Mouse (Mus musculus) liver, embryonic 16.5 days (tissue): ENCODE measurements at regions not wholly inside any gene's neighbourhood (a gene's known extent, or its start where the extent isn't known, plus 50 kb on each side); places are given as distances from the start of the nearest gene placed in this dataset.

ENCODE experiments used
- ATAC-seq: fragments of 200-750 bp; cut with Nextera tagmentation; 2 replicates; pipeline ENCODE4 v1.8.0; 2017; ENCODE audit warnings: low read depth, mild to moderate bottlenecking, moderate number of reproducible peaks, moderate library complexity
- H3K27ac ChIP-seq: fragments of 300-500 bp; sonication (generic); 2 replicates; pipeline ENCODE4 v1.5.1; 2014; ENCODE audit warnings: mild to moderate bottlenecking, low read length
- H3K27me3 ChIP-seq: fragments of 300-500 bp; sonication (generic); 2 replicates; pipeline ENCODE4 v1.6.1; 2014; ENCODE audit warnings: low read depth, low read length, mixed read lengths; ENCODE audit not compliant: control insufficient read depth, insufficient read depth
- H3K36me3 ChIP-seq: fragments of 300-500 bp; sonication (generic); 2 replicates; pipeline ENCODE4 v1.6.1; 2014; ENCODE audit warnings: mild to moderate bottlenecking; ENCODE audit not compliant: control insufficient read depth, insufficient read depth
- H3K4me1 ChIP-seq: fragments of 300-500 bp; sonication (generic); 2 replicates; pipeline ENCODE4 v1.6.1; 2014; ENCODE audit warnings: low read depth, low read length, mixed read lengths; ENCODE audit not compliant: control insufficient read depth
- H3K4me2 ChIP-seq: fragments of 300-500 bp; sonication (generic); 2 replicates; pipeline ENCODE4 v1.6.1; 2014; ENCODE audit warnings: low read depth, low read length, mixed read lengths
- H3K4me3 ChIP-seq: fragments of 300-500 bp; sonication (generic); 2 replicates; pipeline ENCODE4 v1.5.1; 2014; ENCODE audit warnings: low read depth, mild to moderate bottlenecking, low read length
- H3K9ac ChIP-seq: fragments of 300-500 bp; sonication (generic); 2 replicates; pipeline ENCODE4 v1.6.1; 2014; ENCODE audit warnings: low read depth, low read length
- H3K9me3 ChIP-seq: fragments of 300-500 bp; sonication (generic); replicated peaks from 2 replicates; pipeline ENCODE4 v1.6.1; 2016; ENCODE audit warnings: low read length; ENCODE audit not compliant: control insufficient read depth
- WGBS: fragments of 180-500 bp; shearing (Covaris S2); extraction: QIAGEN DNeasy Blood & Tissue Kit; methylation state at CpG from one replicate; pipeline ENCODE4 v1.1.7; 2014; ENCODE audit not compliant: insufficient replicate concordance; 5-methylcytosine and 5-hydroxymethylcytosine counted together

DNA sequence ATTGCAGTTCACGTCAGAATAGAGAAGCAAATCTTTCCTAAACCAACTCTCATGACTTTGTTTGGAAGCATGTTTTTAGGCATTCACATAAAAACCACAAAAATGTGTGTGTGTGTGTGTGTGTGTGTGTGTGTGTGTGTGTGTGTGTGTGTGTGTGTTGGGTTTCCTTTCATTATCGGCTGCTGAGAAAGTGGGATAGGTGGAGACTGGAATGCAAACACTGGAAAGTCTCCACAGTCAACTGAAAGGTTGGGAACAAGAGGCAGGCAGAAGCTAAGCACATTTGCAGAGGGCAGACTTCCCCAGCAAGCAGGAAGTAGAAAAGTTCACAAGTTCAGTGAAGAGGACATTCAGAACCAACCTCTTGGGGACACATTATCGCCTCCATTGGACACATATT is 176.5 kb downstream of the Tmsb4x start:
- no peak overlapping the region for H3K4me3 ChIP-seq
- no peaks in the 10 kb centered on the region for H3K27me3 ChIP-seq
- H3K4me2 ChIP-seq: no peak overlapping the region
- H3K9ac ChIP-seq: no peak overlapping the region
- H3K27ac ChIP-seq: no peak overlapping the region
- H3K36me3 ChIP-seq: no peaks in the 10 kb centered on the region
- no peaks in the 10 kb centered on the region for H3K4me1 ChIP-seq
- 33% methylated on average over 3 of the region's 3 CpGs for WGBS
- ATAC-seq: no peak
- no peaks in the 10 kb centered on the region for H3K9me3 ChIP-seq

DNA sequence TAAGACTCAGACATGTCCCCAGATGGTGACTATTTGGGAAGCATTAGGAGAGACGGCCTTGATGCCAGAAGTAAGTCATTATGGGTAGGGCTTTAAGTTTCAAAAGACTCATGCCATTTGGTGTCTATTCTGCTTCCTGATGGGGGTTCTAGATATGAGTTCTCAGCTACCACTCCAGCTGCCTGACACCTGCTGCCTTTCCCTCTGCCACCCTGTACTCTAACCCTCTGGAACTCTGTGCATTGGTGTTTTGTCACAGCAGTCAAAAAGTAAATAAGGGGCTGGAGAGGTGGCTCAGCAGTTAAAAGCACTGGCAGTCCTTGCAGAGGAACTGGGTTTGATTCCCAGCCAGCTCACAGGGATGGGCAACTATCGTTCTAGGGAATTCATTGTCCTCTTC is 177.6 kb downstream of the Tmsb4x start:
- Histone ChIP-seq H3K4me3 (no peak overlapping the region), H3K4me2 (no peak overlapping the region), H3K27me3 (no peaks in the 10 kb centered on the region), H3K27ac (no peak overlapping the region), H3K36me3 (no peaks in the 10 kb centered on the region), H3K4me1 (no peaks in the 10 kb centered on the region), H3K9me3 (no peaks in the 10 kb centered on the region), H3K9ac (no peak overlapping the region)
- ATAC-seq: no peak
- 59% methylated on average over 2 of the region's 2 CpGs for WGBS

DNA sequence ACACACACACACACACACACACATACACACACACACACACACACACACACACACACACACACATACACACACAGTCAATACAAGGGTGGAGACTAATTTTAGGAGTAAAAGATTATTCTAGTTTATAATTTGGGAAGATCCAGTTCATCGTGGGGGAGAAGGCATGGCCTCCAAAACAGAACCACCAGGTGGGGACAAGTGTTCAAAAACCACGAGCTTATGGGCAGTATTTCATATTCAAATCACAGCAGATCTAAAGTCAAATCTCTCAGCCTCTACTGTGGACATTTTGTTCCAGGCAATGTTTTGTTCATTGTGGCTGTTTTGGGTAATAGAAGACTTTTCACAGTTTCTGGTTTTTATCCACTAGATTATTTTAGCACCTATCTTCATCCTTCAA is 193.5 kb downstream of the Tmsb4x start:
- Histone ChIP-seq H3K27ac (no peak overlapping the region), H3K4me3 (no peak overlapping the region), H3K36me3 (no peaks in the 10 kb centered on the region), H3K9ac (no peak overlapping the region), H3K27me3 (no peaks in the 10 kb centered on the region), H3K9me3 (no peaks in the 10 kb centered on the region), H3K4me2 (no peak overlapping the region), H3K4me1 (no peaks in the 10 kb centered on the region)
- 52% methylated on average over 2 of the region's 2 CpGs for WGBS
- ATAC-seq: no peak

DNA sequence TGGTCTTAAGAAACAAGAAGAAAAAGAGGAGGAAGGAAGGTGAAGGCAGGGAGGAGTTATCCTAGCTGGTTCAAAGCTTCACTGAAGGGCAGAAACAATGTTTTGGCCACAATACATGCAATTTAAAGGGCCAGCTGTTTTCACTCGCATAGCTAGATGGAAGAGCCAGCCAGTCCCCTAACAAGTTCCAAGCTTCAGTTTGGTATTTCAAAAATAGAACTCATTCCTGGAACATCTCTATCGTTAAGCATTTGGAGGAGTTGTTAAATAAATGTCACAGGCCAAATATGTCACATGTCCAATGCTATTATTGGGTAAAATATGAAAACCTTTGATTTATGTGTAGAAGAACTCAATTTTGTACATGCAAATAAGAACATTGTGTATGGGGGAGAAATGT is 194.8 kb downstream of the Tmsb4x start:
- no peaks in the 10 kb centered on the region for H3K9me3 ChIP-seq
- no peak overlapping the region for H3K9ac ChIP-seq
- ATAC-seq: no peak
- no peak overlapping the region for H3K27ac ChIP-seq
- no peaks in the 10 kb centered on the region for H3K4me1 ChIP-seq
- H3K36me3 ChIP-seq: no peaks in the 10 kb centered on the region
- no peaks in the 10 kb centered on the region for H3K27me3 ChIP-seq
- no peak overlapping the region for H3K4me2 ChIP-seq
- H3K4me3 ChIP-seq: no peak overlapping the region
- 56% methylated on average over 2 of the region's 2 CpGs for WGBS

DNA sequence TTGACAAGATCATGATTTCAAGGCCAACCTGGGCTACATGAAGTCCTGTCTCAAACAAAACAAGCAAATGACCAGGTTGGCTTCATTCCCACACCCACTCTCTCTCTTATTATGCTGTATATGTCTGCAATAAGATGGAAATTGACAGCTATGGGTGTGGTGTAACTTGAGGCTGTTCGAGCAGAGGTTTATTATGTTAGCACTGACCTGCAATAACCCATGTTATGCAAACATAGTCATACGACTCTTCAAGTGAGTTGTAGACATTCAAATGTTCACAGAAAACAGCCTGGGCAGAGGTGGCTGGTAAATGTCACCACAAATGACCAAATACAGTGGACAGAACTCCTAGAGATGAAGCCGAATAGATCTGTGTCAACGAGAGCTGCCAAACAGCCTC is 196.2 kb downstream of the Tmsb4x start:
- Histone ChIP-seq H3K27ac (no peak overlapping the region), H3K4me2 (no peak overlapping the region), H3K9me3 (no peaks in the 10 kb centered on the region), H3K9ac (no peak overlapping the region), H3K4me1 (no peaks in the 10 kb centered on the region), H3K27me3 (no peaks in the 10 kb centered on the region), H3K4me3 (no peak overlapping the region), H3K36me3 (no peaks in the 10 kb centered on the region)
- ATAC-seq: no peak
- WGBS: 63% methylated on average over 4 of the region's 4 CpGs

DNA sequence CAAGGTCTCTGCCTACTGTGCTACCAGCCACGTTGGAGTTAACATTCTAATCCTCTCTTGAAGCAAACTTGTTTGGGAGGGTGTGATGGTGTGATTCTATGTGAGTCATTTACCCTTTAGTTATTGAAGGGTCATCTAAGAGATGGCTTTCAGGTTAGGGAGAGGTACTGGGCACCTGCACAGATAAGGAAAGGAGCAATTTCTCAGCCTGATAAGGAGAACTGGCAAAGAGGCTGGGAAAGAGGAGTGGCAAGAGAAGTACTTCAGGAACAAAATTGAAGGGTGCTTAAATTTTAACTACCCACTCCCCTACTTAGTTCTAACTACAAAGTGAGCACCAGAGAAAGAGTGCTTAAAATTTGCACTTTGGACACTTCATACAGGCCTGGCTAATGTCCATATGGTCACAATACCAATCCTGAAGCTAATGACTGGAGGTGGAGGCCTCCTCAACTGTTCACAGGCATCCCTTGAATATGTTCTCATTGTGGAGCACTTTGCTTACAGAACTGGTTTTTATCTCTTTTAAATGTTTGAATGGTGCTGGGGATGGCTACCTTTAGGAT is 197.1 kb downstream of the Tmsb4x start:
- H3K4me2 ChIP-seq: no peak overlapping the region
- H3K4me3 ChIP-seq: no peak overlapping the region
- H3K36me3 ChIP-seq: no peaks in the 10 kb centered on the region
- H3K27me3 ChIP-seq: no peaks in the 10 kb centered on the region
- H3K27ac ChIP-seq: no peak overlapping the region
- no peak overlapping the region for H3K9ac ChIP-seq
- WGBS: 35% methylated on average over 1 of the region's 1 CpGs
- no peak for ATAC-seq
- no peaks in the 10 kb centered on the region for H3K4me1 ChIP-seq
- H3K9me3 ChIP-seq: no peaks in the 10 kb centered on the region

DNA sequence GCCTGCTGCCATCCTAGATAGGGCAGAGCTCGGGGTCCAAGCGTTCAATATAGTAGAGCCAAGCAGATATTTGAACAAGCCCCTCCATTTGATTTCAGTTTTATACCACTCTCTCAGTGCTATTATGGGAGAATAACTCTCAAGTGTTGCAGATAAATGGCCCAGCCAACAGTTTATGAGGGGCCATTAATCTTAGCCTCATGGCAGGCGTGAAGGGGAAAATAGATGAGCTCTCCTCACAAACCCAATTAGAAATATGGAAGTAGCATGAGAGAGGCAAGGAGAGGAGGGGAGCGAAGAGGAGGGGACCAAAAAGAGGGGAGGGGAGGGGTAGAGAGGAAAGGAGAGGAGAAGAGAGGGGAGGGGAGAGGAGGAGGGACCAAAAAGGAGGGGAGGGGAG is 213.3 kb downstream of the Tmsb4x start:
- Histone ChIP-seq H3K36me3 (no peaks in the 10 kb centered on the region), H3K4me2 (no peak overlapping the region), H3K9ac (no peak overlapping the region), H3K4me3 (no peak overlapping the region), H3K4me1 (no peaks in the 10 kb centered on the region), H3K27me3 (no peaks in the 10 kb centered on the region), H3K27ac (no peak overlapping the region), H3K9me3 (no peaks in the 10 kb centered on the region)
- 52% methylated on average over 4 of the region's 4 CpGs for WGBS
- no peak for ATAC-seq

DNA sequence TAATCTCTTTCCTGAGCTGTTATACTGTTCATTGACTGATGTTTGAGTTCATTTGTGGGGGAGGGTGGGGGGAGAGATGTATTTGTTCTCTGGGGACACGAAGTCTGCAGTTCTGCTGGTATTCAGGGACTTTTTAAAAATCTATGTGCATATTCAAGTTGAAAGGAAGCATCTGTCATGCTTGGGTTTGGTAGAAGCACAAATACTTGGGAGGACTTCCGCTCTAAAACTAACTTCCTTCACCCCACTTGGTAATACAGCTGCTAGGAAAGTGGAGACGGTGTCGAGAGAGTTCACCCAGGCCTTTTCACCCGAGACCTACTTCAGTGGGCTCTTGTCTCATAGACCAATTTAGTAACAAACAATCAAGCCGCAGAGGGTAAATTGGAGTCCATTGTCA is 228.1 kb downstream of the Tmsb4x start:
- no peak for ATAC-seq
- no peaks in the 10 kb centered on the region for H3K4me1 ChIP-seq
- H3K9ac ChIP-seq: no peak overlapping the region
- H3K4me3 ChIP-seq: no peak overlapping the region
- no peaks in the 10 kb centered on the region for H3K27me3 ChIP-seq
- no peak overlapping the region for H3K4me2 ChIP-seq
- H3K36me3 ChIP-seq: no peaks in the 10 kb centered on the region
- no peak overlapping the region for H3K27ac ChIP-seq
- H3K9me3 ChIP-seq: no peaks in the 10 kb centered on the region
- 50% methylated on average over 6 of the region's 6 CpGs for WGBS

DNA sequence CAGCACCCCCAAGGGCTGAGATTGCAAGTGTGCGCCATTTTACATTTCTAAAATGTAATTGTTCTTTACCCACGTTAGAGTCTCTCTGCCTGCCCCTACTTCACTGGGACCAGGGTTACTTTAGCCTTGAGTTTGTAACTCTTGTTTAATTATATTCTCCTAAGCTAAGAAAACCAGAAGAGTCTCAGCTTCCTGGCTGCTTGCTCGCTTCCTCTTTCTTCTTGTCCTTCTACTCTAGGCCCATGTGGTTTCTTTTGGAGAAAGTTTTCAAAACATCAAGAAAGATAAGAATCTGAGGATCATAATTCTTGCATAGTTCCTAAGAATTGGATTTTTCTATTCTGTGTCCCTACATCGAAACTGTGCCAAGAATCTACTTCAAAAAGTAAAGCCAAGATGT is 228.6 kb downstream of the Tmsb4x start:
- H3K36me3 ChIP-seq: no peaks in the 10 kb centered on the region
- H3K4me2 ChIP-seq: no peak overlapping the region
- no peaks in the 10 kb centered on the region for H3K9me3 ChIP-seq
- no peak overlapping the region for H3K27ac ChIP-seq
- no peak overlapping the region for H3K9ac ChIP-seq
- WGBS: 43% methylated on average over 4 of the region's 4 CpGs
- no peak for ATAC-seq
- no peak overlapping the region for H3K4me3 ChIP-seq
- no peaks in the 10 kb centered on the region for H3K27me3 ChIP-seq
- no peaks in the 10 kb centered on the region for H3K4me1 ChIP-seq

DNA sequence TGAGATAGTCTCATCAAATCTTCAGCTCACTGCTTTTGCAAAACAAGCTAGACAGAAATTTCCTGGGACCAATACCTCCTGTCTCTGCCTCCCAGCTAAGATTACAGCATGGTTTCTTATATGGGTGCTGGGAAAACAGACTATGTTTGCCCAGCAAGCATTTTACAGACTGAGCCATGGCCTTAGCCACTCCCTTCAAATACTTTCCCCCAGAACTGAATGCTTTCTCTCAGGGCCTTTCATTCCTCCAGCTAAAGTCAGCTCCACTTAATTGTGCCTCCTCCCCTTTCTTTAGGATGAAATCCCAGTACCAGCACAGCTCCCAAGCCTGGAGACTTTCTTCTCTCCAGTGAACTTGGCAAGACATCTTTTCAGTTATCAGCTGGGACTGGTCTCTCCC is 232.1 kb downstream of the Tmsb4x start:
- Histone ChIP-seq H3K4me2 (no peak overlapping the region), H3K9ac (no peak overlapping the region), H3K36me3 (no peaks in the 10 kb centered on the region), H3K27me3 (no peaks in the 10 kb centered on the region), H3K9me3 (no peaks in the 10 kb centered on the region), H3K27ac (no peak overlapping the region), H3K4me1 (no peaks in the 10 kb centered on the region), H3K4me3 (no peak overlapping the region)
- no peak for ATAC-seq
